Mouse (Mus musculus) G1E (cell line): ENCODE data around the gene Rbm47.

Experiments
- CTCF ChIP-seq: IDR thresholded peaks from 2 replicates; pipeline ENCODE4 v1.5.1; 2012; ENCODE audit warnings: low read depth, low read length, inconsistent platforms, mixed read lengths
- GATA2 ChIP-seq: IDR thresholded peaks from 2 replicates; pipeline ENCODE4 v1.6.1; 2012; ENCODE audit warnings: low read depth, low read length, inconsistent platforms, borderline replicate concordance

DNA sequence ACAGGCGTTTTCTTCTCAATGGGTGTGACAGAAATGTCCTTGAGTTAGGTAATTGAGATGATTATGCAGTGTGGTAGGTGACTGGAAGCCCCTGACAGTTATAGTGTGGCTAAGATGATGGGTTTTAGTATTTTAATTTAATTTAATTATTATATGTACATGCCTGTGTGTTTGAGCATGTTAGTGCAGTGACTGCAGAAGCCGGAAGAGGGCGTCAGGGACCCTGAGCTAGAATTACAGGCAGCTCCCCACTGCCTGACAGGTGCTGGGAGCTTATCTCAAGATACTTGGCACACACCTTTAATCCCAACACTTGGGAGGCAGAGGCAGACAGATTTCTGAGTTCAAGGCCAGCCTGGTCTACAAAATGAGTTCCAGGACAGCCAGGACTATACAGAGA lies 204.9 kb downstream of the Rbm47 start:
- TF ChIP-seq CTCF = no peak
- no peak for TF ChIP-seq GATA2
